Mouse (Mus musculus) thymus, postnatal 25 days (tissue): Measurements from ENCODE around the gene Tank.

ENCODE experiments used
- DNase-seq: peaks from one replicate; pipeline ENCODE4 v3.0.0; 2022

Tank gene

GRCm38 (mm10) chr2:61578433-61578832 lies at the start of gene Tank:
TSS of gene Tank (plus strand) at chr2:61578585.
- no peak for DNase-seq

GRCm38 (mm10) chr2:61532326-61532725 lies 46.1 kb upstream of the Tank start:
- DNase-seq: no peak

- no peak for DNase-seq
Observed at GRCm38 (mm10) chr2:61533131-61533530, 45.3 kb upstream of the Tank start.

DNA sequence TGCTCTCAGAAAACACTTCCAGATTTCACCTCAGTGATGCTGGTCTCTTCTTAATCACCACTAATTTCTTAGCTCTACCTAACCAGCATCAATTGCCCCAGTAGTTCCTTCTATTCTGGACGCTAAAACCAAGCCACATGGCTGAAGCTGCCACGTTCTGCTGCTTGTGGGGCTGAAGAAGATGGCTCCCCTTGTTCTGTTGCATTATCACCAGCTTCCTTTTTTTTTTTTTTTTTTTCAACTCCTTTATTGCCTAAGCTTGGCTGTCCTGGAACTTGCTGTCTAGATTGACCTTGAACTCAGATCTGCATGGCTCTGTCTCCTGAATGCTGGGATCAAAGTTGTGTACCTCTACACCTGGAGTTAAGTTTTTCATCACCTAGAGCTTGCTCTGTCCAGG lies 41.5 kb upstream of the Tank start:
- no peak for DNase-seq

- no peak for DNase-seq
Observed at GRCm38 (mm10) chr2:61539378-61539777, 39.0 kb upstream of the Tank start.

GRCm38 (mm10) chr2:61542426-61542825 lies 36.0 kb upstream of the Tank start:
- no peak for DNase-seq

DNA sequence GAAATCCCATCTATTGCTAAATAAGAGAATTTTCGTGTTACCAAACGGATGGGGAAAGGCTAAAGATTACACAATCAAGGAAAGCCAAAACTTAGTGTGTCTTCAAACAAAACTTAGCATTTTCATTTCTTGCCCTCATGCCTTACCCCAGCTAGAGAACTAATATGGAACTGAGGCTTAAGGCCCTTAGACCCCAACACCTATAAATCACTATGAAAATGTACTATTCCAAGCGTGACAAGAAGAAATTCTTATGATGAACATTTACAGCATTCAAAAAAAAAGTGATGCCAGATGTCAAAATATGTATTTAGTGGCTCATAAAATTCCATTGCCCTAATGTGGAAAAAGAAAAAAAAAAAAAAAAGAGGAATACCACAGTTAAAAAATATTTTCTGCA lies 32.7 kb upstream of the Tank start:
- DNase-seq: no peak

DNA sequence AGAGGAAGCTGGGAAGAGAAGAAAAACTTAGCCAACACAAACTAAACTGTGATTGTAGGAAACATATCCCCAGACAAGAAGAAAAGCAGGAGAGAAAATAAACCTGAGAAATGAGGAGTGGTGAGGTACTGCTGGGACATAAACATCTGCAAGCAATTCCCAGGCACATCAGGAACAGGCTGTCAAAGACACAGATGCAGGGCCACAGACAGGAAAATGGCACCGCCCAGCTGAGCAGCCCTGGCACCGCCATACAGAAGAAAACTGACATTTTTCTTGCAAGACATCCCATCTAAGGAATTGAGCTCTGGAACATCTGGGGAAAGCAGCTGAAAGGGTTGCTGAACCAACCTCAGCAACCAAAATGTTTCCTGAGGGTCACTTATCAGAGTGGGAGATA lies 30.4 kb upstream of the Tank start:
- DNase-seq: no peak

DNA sequence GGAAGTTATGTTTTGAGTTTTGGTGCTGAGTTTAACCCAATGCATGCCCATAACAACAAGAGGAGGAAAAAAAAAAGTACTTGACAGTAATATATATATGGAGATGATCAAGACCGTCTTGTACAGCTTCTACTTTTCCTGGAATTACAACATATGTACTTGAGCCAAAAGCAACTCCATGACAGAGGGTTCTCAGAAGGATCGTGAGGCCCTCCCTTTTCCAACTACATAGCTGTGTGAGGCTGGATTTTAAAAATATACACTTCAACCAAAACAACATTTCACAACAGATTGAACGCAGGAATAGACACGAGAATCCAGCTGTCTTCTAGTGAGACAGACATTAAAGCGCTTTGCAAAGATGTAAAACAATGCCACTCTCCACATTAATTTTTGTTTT lies 26.7 kb upstream of the Tank start:
- DNase-seq: no peak

- no peak for DNase-seq
Observed at GRCm38 (mm10) chr2:61555367-61555766, 23.0 kb upstream of the Tank start.

- no peak for DNase-seq
Observed at GRCm38 (mm10) chr2:61555825-61556224, 22.6 kb upstream of the Tank start.

DNA sequence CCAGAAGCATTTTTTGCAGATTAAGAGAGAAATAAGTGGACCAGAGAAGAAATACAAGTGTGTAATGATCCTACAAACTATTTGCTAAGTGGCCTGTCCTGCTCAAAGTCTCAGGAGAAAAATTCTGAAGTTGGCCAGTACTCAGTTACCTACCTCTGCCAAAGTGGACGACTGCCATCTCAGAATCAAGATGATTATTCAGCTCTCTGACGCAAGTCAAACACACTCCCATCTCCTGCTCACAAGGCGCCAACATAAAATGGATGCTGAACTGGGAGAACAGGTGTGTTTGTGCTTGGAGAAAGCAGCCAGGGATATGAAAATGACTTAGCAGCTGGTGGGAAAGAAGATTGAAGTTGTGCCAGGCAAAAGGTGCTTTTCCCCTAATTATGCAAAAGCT lies 21.7 kb upstream of the Tank start:
- no peak for DNase-seq

DNA sequence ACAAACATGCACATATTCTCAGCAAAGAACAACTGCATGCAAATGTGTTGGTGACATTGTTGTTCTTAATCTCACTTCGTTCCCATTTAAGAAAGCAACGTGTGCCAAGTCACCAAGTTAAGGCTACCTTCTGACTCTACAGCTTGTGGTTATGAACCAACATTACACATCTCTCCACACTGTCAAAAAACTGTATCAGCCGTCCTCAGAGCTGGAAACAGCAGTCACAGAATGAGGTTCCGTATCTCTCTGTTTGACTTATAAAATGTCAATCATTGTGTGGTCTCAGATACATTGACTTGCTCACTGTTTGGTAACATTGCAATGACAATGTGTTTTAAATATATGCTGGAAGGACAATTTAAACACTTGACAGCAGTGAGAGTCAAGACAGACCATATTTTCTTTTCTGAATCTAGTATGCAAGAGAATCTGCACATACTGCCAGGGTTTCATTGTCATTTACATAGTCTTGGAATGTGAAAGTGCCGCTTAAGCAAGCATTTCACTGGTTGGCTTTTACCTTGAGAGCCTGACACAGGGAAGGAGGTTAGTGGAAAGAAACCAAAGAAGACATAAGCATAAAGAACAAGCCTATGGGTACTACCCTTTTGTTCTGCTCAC lies 20.4 kb upstream of the Tank start:
- DNase-seq: no peak

GRCm38 (mm10) chr2:61561058-61561457 lies 17.3 kb upstream of the Tank start:
- DNase-seq: no peak

DNA sequence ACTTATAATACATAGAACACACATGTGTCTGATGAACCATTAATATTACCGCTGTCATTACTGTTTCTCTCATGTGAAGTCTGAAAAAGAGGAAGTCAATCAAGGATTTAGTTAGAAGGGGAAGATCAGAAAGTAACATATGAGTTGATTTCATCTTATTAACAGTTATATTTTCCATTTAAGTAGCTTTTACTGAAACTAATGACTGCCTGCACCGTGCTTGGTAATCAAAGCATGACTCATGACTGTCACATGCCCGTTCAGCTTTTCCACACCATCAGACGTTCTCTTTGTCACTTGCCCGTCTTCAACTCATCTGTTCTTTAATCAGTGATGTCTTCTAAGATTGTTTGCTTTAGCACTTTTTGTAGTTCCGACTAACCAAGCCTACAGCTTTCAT lies 15.2 kb upstream of the Tank start:
- no peak for DNase-seq

- no peak for DNase-seq
Observed at GRCm38 (mm10) chr2:61567045-61567783, 11.2 kb upstream of the Tank start.

GRCm38 (mm10) chr2:61569181-61569580 lies 9.2 kb upstream of the Tank start:
- no peak for DNase-seq

- DNase-seq: no peak
Observed at GRCm38 (mm10) chr2:61571343-61571955, 6.9 kb upstream of the Tank start.

GRCm38 (mm10) chr2:61576497-61576896 lies 1.9 kb upstream of the Tank start:
- no peak for DNase-seq

DNA sequence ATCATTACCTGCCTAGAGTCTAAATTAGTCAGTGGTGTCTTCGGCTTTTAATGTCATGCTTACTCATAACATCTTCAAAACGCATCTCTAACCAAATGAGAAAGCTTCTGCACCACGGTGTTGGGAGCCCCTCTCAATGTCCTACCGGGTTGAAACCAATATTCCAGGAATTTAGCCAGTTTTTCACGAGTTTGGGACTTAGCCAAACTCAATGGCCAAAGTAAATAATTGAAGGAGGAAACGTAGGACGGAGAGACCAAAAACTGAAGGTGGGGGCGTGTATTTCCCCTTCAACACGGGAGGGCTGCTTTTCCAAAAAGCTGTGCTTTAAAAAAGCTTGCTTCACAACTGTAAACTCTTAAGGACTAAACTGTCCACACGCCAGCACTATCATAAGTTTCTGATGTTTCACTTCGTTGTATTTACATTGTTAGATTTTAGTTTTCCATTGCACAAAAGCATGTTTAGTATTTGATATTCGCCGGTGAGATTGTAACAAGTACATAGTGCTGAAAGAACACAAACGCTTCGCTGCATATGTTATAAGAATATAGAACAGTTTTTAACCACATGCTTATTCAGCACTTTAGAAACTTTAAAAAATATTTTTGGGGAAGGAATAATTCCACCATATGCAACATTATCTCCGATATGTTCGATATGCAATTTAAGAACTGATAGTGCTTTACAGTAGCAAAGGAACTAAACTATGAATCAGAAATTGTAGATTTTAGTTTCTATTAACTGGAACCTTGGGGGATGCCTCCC lies 1.3 kb upstream of the Tank start:
- DNase-seq: no peak

GRCm38 (mm10) chr2:61577696-61578062 lies 706 bp upstream of the Tank start:
- DNase-seq: no peak

DNA sequence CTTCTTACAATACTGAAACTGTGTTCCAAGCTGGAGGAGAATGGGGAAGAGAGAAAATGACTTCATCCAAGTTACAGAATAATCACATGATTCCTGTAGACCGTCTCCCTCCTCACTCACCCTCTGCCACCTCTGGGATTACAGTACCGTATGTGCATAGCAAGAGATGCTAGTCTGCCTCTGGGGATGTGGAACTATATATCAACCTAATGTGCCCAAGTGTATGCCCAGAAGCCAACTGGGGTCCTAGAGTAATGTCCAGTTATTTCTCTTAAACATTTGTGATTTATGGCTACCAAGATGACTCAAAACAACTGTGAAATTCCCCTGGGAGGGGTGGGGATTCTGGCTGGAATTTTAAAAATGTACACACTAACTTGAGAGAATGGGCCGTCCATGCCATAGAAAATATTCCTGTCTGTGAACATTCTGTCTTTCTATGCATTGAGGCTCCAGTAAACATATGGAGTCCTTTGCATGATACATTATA lies 1.2 kb downstream of the Tank start:
- DNase-seq: no peak

- DNase-seq: no peak
Observed at GRCm38 (mm10) chr2:61580091-61580490, 1.7 kb downstream of the Tank start.
